Mouse (Mus musculus): ENCODE results near the gene 3110040M04Rik.

- TF ChIP-seq GATA1 (IDR thresholded peaks at IDR 0.05; ENCODE audit: low read length) (no peak), TAL1 (IDR thresholded peaks at IDR 0.05; ENCODE audit: low read length) (no peak)
These were observed 32.4 kb downstream of the 3110040M04Rik start for GRCm38 (mm10) chr1:151236141-151236930.

Measured in erythroblast, embryonic 14.5 days (primary cell).